Mouse (Mus musculus): ENCODE data around the gene Fbxw5. TPM values are rescaled to one million over a fixed set of nuclear protein-coding genes. Genes with fewer than 3 reads are reported as not detected.

The Fbxw5 gene
- polyA plus RNA-seq, 1 experiment, result 59.2 TPM

GRCm38 (mm10) chr2:25505860-25506259 is 5.3 kb downstream of the Fbxw5 start:
- TF ChIP-seq CTCF (IDR thresholded peaks at IDR 0.05; ENCODE audit: borderline replicate concordance, control insufficient read depth, extremely low read depth, insufficient read depth, low read length, poor library complexity) (no peak), POLR2A (IDR thresholded peaks at IDR 0.05; ENCODE audit: control insufficient read depth, extremely low read depth, insufficient read depth, low read length, poor library complexity) (no peak)
- Histone ChIP-seq H3K4me3 (ENCODE audit: control insufficient read depth, insufficient read depth, low read length) (no peak overlapping the region), H3K27me3 (ENCODE audit: control insufficient read depth, insufficient read depth, low read length) (no peaks in the 10 kb centered on the region), H3K4me1 (replicated peaks; ENCODE audit: control insufficient read depth, insufficient read depth, low read length) (peaks cover 12% of the 10 kb centered on the region), H3K27ac (ENCODE audit: control insufficient read depth, insufficient read depth, low read length) (no peak overlapping the region), H3K36me3 (ENCODE audit: control insufficient read depth, insufficient read depth, low read length) (0 out of 2 replicates have a peak, but pooled peaks cover 3% of the 10 kb centered on the region)
- DNase-seq, result no peak
- WGBS, result 98% methylated on average over 4 of the region's 4 CpGs

GRCm38 (mm10) chr2:25506964-25507363 is 6.4 kb downstream of the Fbxw5 start:
- H3K4me1 ChIP-seq (replicated peaks; ENCODE audit: control insufficient read depth, insufficient read depth, low read length), result peaks cover 3% of the 10 kb centered on the region
- WGBS, result 65% methylated on average over 5 of the region's 5 CpGs
- H3K36me3 ChIP-seq (ENCODE audit: control insufficient read depth, insufficient read depth, low read length), result 0 out of 2 replicates have a peak, but pooled peaks cover 3% of the 10 kb centered on the region
- DNase-seq, result peak; percentile 55
- no peak overlapping the region for H3K4me3 ChIP-seq (ENCODE audit: control insufficient read depth, insufficient read depth, low read length)
- no peak overlapping the region for H3K27ac ChIP-seq (ENCODE audit: control insufficient read depth, insufficient read depth, low read length)
- H3K27me3 ChIP-seq (ENCODE audit: control insufficient read depth, insufficient read depth, low read length), result no peaks in the 10 kb centered on the region
- TF ChIP-seq POLR2A (IDR thresholded peaks at IDR 0.05; ENCODE audit: control insufficient read depth, extremely low read depth, insufficient read depth, low read length, poor library complexity), result no peak
- peak; percentile 66; the same call in 1 of the 2 replicates for TF ChIP-seq CTCF (IDR thresholded peaks at IDR 0.05; ENCODE audit: borderline replicate concordance, control insufficient read depth, extremely low read depth, insufficient read depth, low read length, poor library complexity)

- Histone ChIP-seq H3K4me3 (ENCODE audit: control insufficient read depth, insufficient read depth, low read length) (no peak overlapping the region), H3K27ac (ENCODE audit: control insufficient read depth, insufficient read depth, low read length) (no peak overlapping the region), H3K4me1 (replicated peaks; ENCODE audit: control insufficient read depth, insufficient read depth, low read length) (no peaks in the 10 kb centered on the region), H3K27me3 (ENCODE audit: control insufficient read depth, insufficient read depth, low read length) (no peaks in the 10 kb centered on the region), H3K36me3 (ENCODE audit: control insufficient read depth, insufficient read depth, low read length) (no peaks in the 10 kb centered on the region)
- no peak for TF ChIP-seq CTCF (IDR thresholded peaks at IDR 0.05; ENCODE audit: borderline replicate concordance, control insufficient read depth, extremely low read depth, insufficient read depth, low read length, poor library complexity)
- TF ChIP-seq POLR2A (IDR thresholded peaks at IDR 0.05; ENCODE audit: control insufficient read depth, extremely low read depth, insufficient read depth, low read length, poor library complexity), result no peak
- 93% methylated on average over 3 of the region's 3 CpGs for WGBS
- DNase-seq, result no peak
Measured at GRCm38 (mm10) chr2:25509912-25510311, 9.4 kb downstream of the Fbxw5 start.

- Histone ChIP-seq H3K36me3 (ENCODE audit: control insufficient read depth, insufficient read depth, low read length) (peaks cover 87% of the 10 kb centered on the region), H3K27me3 (ENCODE audit: control insufficient read depth, insufficient read depth, low read length) (no peaks in the 10 kb centered on the region), H3K4me3 (ENCODE audit: control insufficient read depth, insufficient read depth, low read length) (no peak overlapping the region), H3K27ac (ENCODE audit: control insufficient read depth, insufficient read depth, low read length) (no peak overlapping the region), H3K4me1 (replicated peaks; ENCODE audit: control insufficient read depth, insufficient read depth, low read length) (no peaks in the 10 kb centered on the region)
- DNase-seq, result no peak
- 95% methylated on average over 9 of the region's 9 CpGs for WGBS
- TF ChIP-seq POLR2A (IDR thresholded peaks at IDR 0.05; ENCODE audit: control insufficient read depth, extremely low read depth, insufficient read depth, low read length, poor library complexity), result no peak
- TF ChIP-seq CTCF (IDR thresholded peaks at IDR 0.05; ENCODE audit: borderline replicate concordance, control insufficient read depth, extremely low read depth, insufficient read depth, low read length, poor library complexity), result no peak
Measured at GRCm38 (mm10) chr2:25526510-25527302, 26.2 kb downstream of the Fbxw5 start.

GRCm38 (mm10) chr2:25533707-25534106 is 33.2 kb downstream of the Fbxw5 start:
- WGBS, result 90% methylated on average over 2 of the region's 2 CpGs
- DNase-seq, result no peak
- TF ChIP-seq POLR2A (IDR thresholded peaks at IDR 0.05; ENCODE audit: control insufficient read depth, extremely low read depth, insufficient read depth, low read length, poor library complexity) (no peak), CTCF (IDR thresholded peaks at IDR 0.05; ENCODE audit: borderline replicate concordance, control insufficient read depth, extremely low read depth, insufficient read depth, low read length, poor library complexity) (no peak)
- H3K4me3 ChIP-seq (ENCODE audit: control insufficient read depth, insufficient read depth, low read length), result no peak overlapping the region
- peaks cover 4% of the 10 kb centered on the region for H3K4me1 ChIP-seq (replicated peaks; ENCODE audit: control insufficient read depth, insufficient read depth, low read length)
- no peaks in the 10 kb centered on the region for H3K27me3 ChIP-seq (ENCODE audit: control insufficient read depth, insufficient read depth, low read length)
- peak overlapping the region; percentile 64 for H3K27ac ChIP-seq (ENCODE audit: control insufficient read depth, insufficient read depth, low read length)
- H3K36me3 ChIP-seq (ENCODE audit: control insufficient read depth, insufficient read depth, low read length), result peaks cover 76% of the 10 kb centered on the region

GRCm38 (mm10) chr2:25534178-25534865 is 33.8 kb downstream of the Fbxw5 start:
- 67% methylated on average over 3 of the region's 3 CpGs for WGBS
- H3K4me3 ChIP-seq (ENCODE audit: control insufficient read depth, insufficient read depth, low read length), result no peak overlapping the region
- H3K4me1 ChIP-seq (replicated peaks; ENCODE audit: control insufficient read depth, insufficient read depth, low read length), result peaks cover 6% of the 10 kb centered on the region
- TF ChIP-seq POLR2A (IDR thresholded peaks at IDR 0.05; ENCODE audit: control insufficient read depth, extremely low read depth, insufficient read depth, low read length, poor library complexity) (no peak), CTCF (IDR thresholded peaks at IDR 0.05; ENCODE audit: borderline replicate concordance, control insufficient read depth, extremely low read depth, insufficient read depth, low read length, poor library complexity) (no peak)
- H3K27me3 ChIP-seq (ENCODE audit: control insufficient read depth, insufficient read depth, low read length), result no peaks in the 10 kb centered on the region
- DNase-seq, result peak; percentile 16
- H3K36me3 ChIP-seq (ENCODE audit: control insufficient read depth, insufficient read depth, low read length), result peaks cover 71% of the 10 kb centered on the region
- H3K27ac ChIP-seq (ENCODE audit: control insufficient read depth, insufficient read depth, low read length), result peak overlapping the region; percentile 86

Measured in thymus, adult 2 months (tissue).